Mouse (Mus musculus) ES-E14 (cell line): ENCODE results near the gene Chmp4b. TPM values are rescaled to one million over a fixed set of nuclear protein-coding genes. Genes with fewer than 3 reads are reported as not detected.

Experiments
- DNase-seq: peaks from one replicate; pipeline ENCODE4 v3.0.0-alpha.2; 2013; ENCODE audit warnings: low read depth, low spot score
- H3K27ac ChIP-seq: 2 replicates; pipeline ENCODE4 v1.5.1; 2012; ENCODE audit warnings: low read depth, mild to moderate bottlenecking, low read length, moderate library complexity, mixed read lengths; ENCODE audit not compliant: poor library complexity, insufficient read depth, severe bottlenecking
- H3K36me3 ChIP-seq: 2 replicates; pipeline ENCODE4 v1.6.1; 2012; ENCODE audit warnings: mild to moderate bottlenecking, low read length, moderate library complexity, mixed read lengths; ENCODE audit not compliant: control insufficient read depth, poor library complexity, insufficient read depth, severe bottlenecking
- H3K4me1 ChIP-seq, 2 experiments: fragments of 150-350 bp in 1 of 2; sonication (generic) in 1 of 2; 2 replicates each; pipeline ENCODE4 v1.6.1; 2012; ENCODE audit warnings: low read length in 2 of 2, mild to moderate bottlenecking in 1 of 2, mixed read lengths in 1 of 2; ENCODE audit not compliant: control insufficient read depth in 2 of 2, insufficient read depth in 2 of 2, poor library complexity in 1 of 2
- H3K4me3 ChIP-seq, 2 experiments: fragments of 150-350 bp in 1 of 2; sonication (generic) in 1 of 2; 2 replicates each; pipeline ENCODE4 v1.5.1; 2012; ENCODE audit warnings: low read length in 2 of 2, low read depth in 1 of 2, mild to moderate bottlenecking in 1 of 2, mixed read lengths in 1 of 2; ENCODE audit not compliant: insufficient read depth in 1 of 2, poor library complexity in 1 of 2, severe bottlenecking in 1 of 2
- H3K9ac ChIP-seq: 2 replicates; pipeline ENCODE4 v1.6.1; 2012; ENCODE audit warnings: low read depth, mild to moderate bottlenecking, low read length, mixed read lengths; ENCODE audit not compliant: poor library complexity, insufficient read depth, severe bottlenecking
- H3K9me3 ChIP-seq: fragments of 150-350 bp; sonication (generic); 2 replicates; pipeline ENCODE4 v1.6.1; 2012; ENCODE audit warnings: low read depth, mild to moderate bottlenecking, low read length; ENCODE audit not compliant: control insufficient read depth, insufficient read depth
- CHD2 ChIP-seq: IDR thresholded peaks from 2 replicates; pipeline ENCODE4 v1.6.1; 2014; ENCODE audit warnings: mild to moderate bottlenecking, low read depth, low read length, inconsistent platforms
- HCFC1 ChIP-seq: IDR thresholded peaks from 2 replicates; pipeline ENCODE4 v1.6.1; 2012; ENCODE audit warnings: low read length, inconsistent platforms, borderline replicate concordance; ENCODE audit not compliant: insufficient read depth
- MAFK ChIP-seq: IDR thresholded peaks from 2 replicates; pipeline ENCODE4 v1.6.1; 2014; ENCODE audit warnings: mild to moderate bottlenecking, low read depth, low read length, inconsistent platforms; ENCODE audit not compliant: insufficient read depth
- ZC3H11A ChIP-seq: IDR thresholded peaks from 2 replicates; pipeline ENCODE4 v1.6.1; 2012; ENCODE audit warnings: low read depth, mild to moderate bottlenecking, inconsistent platforms, low read length, borderline replicate concordance
- ZNF384 ChIP-seq: IDR thresholded peaks from 2 replicates; pipeline ENCODE4 v1.6.1; 2012; ENCODE audit warnings: low read depth, low read length, inconsistent platforms
- in situ Hi-C, 2 experiments: fragments of 600-800 bp; cut with MboI; formaldehyde crosslinking; loops; one replicate each; pipeline ENCODE4 v1.15.1; 2025; ENCODE audit warnings: low sequenced_read_pairs in 2 of 2, inconsistent platforms in 1 of 2; ENCODE audit not compliant: unreplicated experiment in 2 of 2
- total RNA-seq: library from RNA; depleted of rRNA; stranded (reverse); fragments of 300-350 nt; gene quantifications from 2 replicates; pipeline ENCODE4 v1.2.3, GENCODE M21; 2012

Chmp4b gene
- total RNA-seq, 1 experiment = 94.3 TPM

- Histone ChIP-seq H3K9ac (no peak overlapping the region), H3K27ac (no peak overlapping the region), H3K9me3 (no peaks in the 10 kb centered on the region), H3K36me3 (no peaks in the 10 kb centered on the region), H3K4me1 (peaks cover 0 to 8% of the 10 kb centered on the region in 2 experiments; a peak in 2 of 4 replicates), H3K4me3 (no peak overlapping the region)
- TF ChIP-seq HCFC1 (no peak), ZC3H11A (no peak), MAFK (no peak), ZNF384 (no peak), CHD2 (no peak)
- no peak for DNase-seq
- in situ Hi-C loops = no loop called here
Observed at GRCm38 (mm10) chr2:154732503-154733141, 81.1 kb downstream of the Chmp4b start.

DNA sequence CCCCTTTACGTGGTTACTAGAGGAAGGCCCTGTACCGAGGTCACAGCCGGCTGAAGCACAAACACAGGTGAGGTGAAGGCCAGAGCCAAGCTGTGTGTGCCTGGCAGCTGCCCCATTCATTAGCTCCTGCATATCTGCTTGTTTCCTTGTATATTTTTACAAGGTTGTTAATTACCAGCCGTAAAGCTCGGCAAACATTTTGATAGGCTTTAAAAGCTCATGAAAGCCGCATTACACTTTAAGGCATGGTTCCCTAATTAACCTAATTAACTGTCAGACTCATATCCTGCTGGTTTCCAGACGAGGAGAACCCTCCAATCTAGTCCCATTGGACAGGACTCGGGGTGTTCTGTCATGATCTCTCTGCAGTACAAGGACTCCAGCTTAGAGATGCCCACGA lies 83.5 kb downstream of the Chmp4b start:
- in situ Hi-C loops = no loop called here
- H3K36me3 ChIP-seq = no peaks in the 10 kb centered on the region
- TF ChIP-seq CHD2 (no peak), HCFC1 (no peak), ZNF384 (no peak)
- H3K27ac ChIP-seq = no peak overlapping the region
- H3K9me3 ChIP-seq = no peaks in the 10 kb centered on the region
- peaks cover 0 to 7% of the 10 kb centered on the region in 2 experiments; a peak in 2 of 4 replicates for H3K4me1 ChIP-seq
- no peak overlapping the region for H3K9ac ChIP-seq
- H3K4me3 ChIP-seq = no peak overlapping the region
- no peak for DNase-seq

DNA sequence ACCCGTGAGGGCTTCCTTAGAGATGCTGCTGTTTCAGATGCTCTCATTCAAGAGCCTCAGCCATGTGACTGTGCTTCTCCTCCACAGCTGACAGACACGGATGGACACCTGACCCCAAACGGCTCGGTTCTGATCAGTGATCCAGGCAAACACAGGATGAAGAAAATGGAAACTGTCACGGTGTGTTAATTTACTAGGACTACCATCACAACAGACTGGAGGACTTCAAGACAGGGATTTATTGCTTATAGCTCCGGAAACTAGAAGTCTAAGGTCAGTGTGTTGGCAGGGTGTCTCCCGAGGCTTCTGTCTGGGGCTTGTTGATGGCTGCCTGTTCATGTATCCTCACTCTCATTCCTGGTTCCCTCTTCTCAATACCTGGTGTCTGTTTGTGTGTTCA lies 83.9 kb downstream of the Chmp4b start:
- Histone ChIP-seq H3K4me1 (peaks cover 0 to 7% of the 10 kb centered on the region in 2 experiments; a peak in 2 of 4 replicates), H3K27ac (no peak overlapping the region), H3K4me3 (no peak overlapping the region), H3K9me3 (no peaks in the 10 kb centered on the region), H3K9ac (no peak overlapping the region), H3K36me3 (no peaks in the 10 kb centered on the region)
- TF ChIP-seq CHD2 = no peak
- no peak for TF ChIP-seq ZC3H11A
- TF ChIP-seq HCFC1 = no peak
- TF ChIP-seq ZNF384 = no peak
- TF ChIP-seq MAFK = no peak
- no peak for DNase-seq
- in situ Hi-C loops = no loop called here

- TF ChIP-seq CHD2 (no peak), ZC3H11A (no peak), MAFK (no peak), ZNF384 (no peak), HCFC1 (no peak)
- H3K4me3 ChIP-seq = no peak overlapping the region
Observed at GRCm38 (mm10) chr2:154735986-154736385, 84.5 kb downstream of the Chmp4b start.

GRCm38 (mm10) chr2:154738621-154739020 lies 87.1 kb downstream of the Chmp4b start:
- no peak overlapping the region for H3K4me3 ChIP-seq
- H3K9ac ChIP-seq = no peak overlapping the region
- in situ Hi-C loops = no loop called here
- no peaks in the 10 kb centered on the region for H3K36me3 ChIP-seq
- no peak for DNase-seq
- no peaks in the 10 kb centered on the region for H3K4me1 ChIP-seq
- TF ChIP-seq ZC3H11A (no peak), ZNF384 (no peak), CHD2 (no peak), HCFC1 (no peak), MAFK (no peak)
- no peak overlapping the region for H3K27ac ChIP-seq
- no peaks in the 10 kb centered on the region for H3K9me3 ChIP-seq

More at GRCm38 (mm10) chr2:154735986-154736385, 84.5 kb downstream of the Chmp4b start:
- DNase-seq = no peak
- H3K9me3 ChIP-seq = no peaks in the 10 kb centered on the region
- no peaks in the 10 kb centered on the region for H3K36me3 ChIP-seq
- no peak overlapping the region for H3K27ac ChIP-seq
- no peak overlapping the region for H3K9ac ChIP-seq
- in situ Hi-C loops = no loop called here
- peaks cover 0 to 5% of the 10 kb centered on the region in 2 experiments; a peak in 1 of 4 replicates for H3K4me1 ChIP-seq
